Mouse (Mus musculus) liver, adult 2 months (tissue): ENCODE measurements at regions not wholly inside any gene's neighbourhood (a gene's known extent, or its start where the extent isn't known, plus 50 kb on each side); places are given as distances from the start of the nearest gene placed in this dataset.
"Not testable (repeated sequence)": the region's sequence is repeated elsewhere in the genome, so short reads cannot be mapped to it uniquely, and the experiment has no call there.

ENCODE experiments used
- CTCF ChIP-seq: fragments of 200-500 bp; IDR thresholded peaks from 2 replicates; pipeline ENCODE4 v1.5.1; 2011; ENCODE audit warnings: low read depth, low read length, control low read depth
- POLR2A ChIP-seq: fragments of 200-500 bp; IDR thresholded peaks from 2 replicates; pipeline ENCODE4 v1.6.1; 2011; ENCODE audit warnings: low read length, control low read depth; ENCODE audit not compliant: insufficient read depth; ENCODE audit errors: extremely low read depth

DNA sequence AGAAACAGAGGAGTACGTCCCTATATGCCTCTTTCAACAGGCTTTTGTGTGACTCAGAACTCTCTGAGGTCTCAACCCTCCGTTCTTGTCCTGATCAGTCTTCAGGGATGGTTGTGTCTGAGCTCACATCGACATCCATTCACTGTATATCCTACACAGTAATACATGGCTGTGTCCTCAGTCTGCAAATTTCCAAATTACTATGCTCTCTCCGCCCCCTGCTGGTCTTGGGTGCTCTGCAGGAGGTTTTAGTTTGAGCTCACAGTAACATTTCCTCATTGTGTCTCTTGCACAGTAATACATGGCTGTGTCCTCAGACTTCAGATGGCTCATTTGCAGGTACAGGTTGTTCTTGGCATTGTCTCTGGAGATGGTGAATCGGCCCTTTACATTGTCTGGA is 53.5 kb downstream of the Adam6a start:
- not testable (repeated sequence) for TF ChIP-seq CTCF, POLR2A
